Mouse (Mus musculus): ENCODE results near the gene Gm49337.
A peak's percentile ranks its signal among the peaks of the same experiment; 100 is the strongest.

The Gm49337 gene

GRCm38 (mm10) chr4:116173072-116173471, at the start of gene Gm49337, which contains the start of gene 1700042G07Rik:
Gm49337 (plus strand) TSS chr4:116173384.
1700042G07Rik (plus strand) TSS chr4:116173372.
- no peak for DNase-seq

GRCm38 (mm10) chr4:116123602-116124519, 49.3 kb upstream of the Gm49337 start, which contains the start of the genes Rad54l and Pomgnt1:
Rad54l (minus strand) TSS chr4:116123690.
Pomgnt1 (plus strand) TSS chr4:116123840.
- peak; percentile 92 for DNase-seq

- no peak for DNase-seq
These were observed 47.3 kb upstream of the Gm49337 start for GRCm38 (mm10) chr4:116125803-116126386.

GRCm38 (mm10) chr4:116127956-116128355, 45.2 kb upstream of the Gm49337 start:
- DNase-seq: no peak

- no peak for DNase-seq
These were observed 40.1 kb upstream of the Gm49337 start for GRCm38 (mm10) chr4:116133126-116133525.

- DNase-seq: peak; percentile 37
These were observed 38.2 kb upstream of the Gm49337 start for GRCm38 (mm10) chr4:116134990-116135389.

- no peak for DNase-seq
These were observed 35.7 kb upstream of the Gm49337 start for GRCm38 (mm10) chr4:116137421-116137996.

- DNase-seq: no peak
These were observed 32.2 kb upstream of the Gm49337 start for GRCm38 (mm10) chr4:116140801-116141574.

- no peak for DNase-seq
These were observed 31.4 kb upstream of the Gm49337 start for GRCm38 (mm10) chr4:116141736-116142135.

GRCm38 (mm10) chr4:116142269-116142668, 30.9 kb upstream of the Gm49337 start:
- no peak for DNase-seq

- DNase-seq: peak; percentile 30
These were observed 29.8 kb upstream of the Gm49337 start for GRCm38 (mm10) chr4:116143317-116143811.

- DNase-seq: peak; percentile 79
These were observed 29.1 kb upstream of the Gm49337 start for GRCm38 (mm10) chr4:116143891-116144717.

GRCm38 (mm10) chr4:116149812-116150155, 23.4 kb upstream of the Gm49337 start:
- DNase-seq: no peak

- DNase-seq: peak; percentile 81
These were observed 22.9 kb upstream of the Gm49337 start for GRCm38 (mm10) chr4:116150156-116150861.

- DNase-seq: no peak
These were observed 22.3 kb upstream of the Gm49337 start for GRCm38 (mm10) chr4:116150862-116151221.

- no peak for DNase-seq
These were observed 21.9 kb upstream of the Gm49337 start, which contains the start of gene Lurap1 for GRCm38 (mm10) chr4:116151238-116151637. Lurap1 (minus strand) TSS chr4:116151338.

GRCm38 (mm10) chr4:116152702-116153101, 20.5 kb upstream of the Gm49337 start:
- no peak for DNase-seq

GRCm38 (mm10) chr4:116157882-116158281, 15.3 kb upstream of the Gm49337 start:
- DNase-seq: no peak

GRCm38 (mm10) chr4:116159912-116160311, 13.3 kb upstream of the Gm49337 start:
- DNase-seq: peak; percentile 67

GRCm38 (mm10) chr4:116160769-116161168, 12.4 kb upstream of the Gm49337 start:
- peak; percentile 41 for DNase-seq

GRCm38 (mm10) chr4:116162142-116162541, 11.0 kb upstream of the Gm49337 start:
- peak; percentile 44 for DNase-seq
